Comparison of ENCODE assay signal across 9 mouse cellular contexts in the genomic region with DNA sequence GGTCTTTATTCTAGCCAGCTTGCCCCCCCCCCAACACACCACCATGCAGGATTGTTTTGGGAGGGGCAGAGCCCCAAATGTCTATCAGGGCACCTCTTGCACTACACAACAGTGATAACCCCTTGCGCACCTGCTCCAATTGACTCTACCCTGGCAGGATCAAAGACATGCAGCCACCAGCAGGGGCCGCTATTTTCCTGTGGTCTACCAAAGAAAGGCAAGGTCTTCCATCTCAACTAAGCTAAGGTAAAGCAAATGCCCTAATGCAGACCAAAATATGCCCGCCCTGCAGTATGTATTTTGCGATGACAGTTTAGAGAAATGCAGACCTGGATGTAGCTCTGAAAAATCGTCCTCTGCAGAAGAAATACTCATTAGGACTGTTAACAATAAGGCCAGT. TPM values are rescaled to one million over a fixed set of nuclear protein-coding genes. Genes with fewer than 3 reads are reported as not detected.
DNase-seq lines count a peak whose midpoint lies in the region; ATAC-seq lines count a peak whose summit lies in the region.
"Had no signal": no experiment of that assay in that cellular context is flagged by ENCODE, and none has a peak within 500 bp of the region (broad histone marks: within the 10 kb centered on the region; RNA-seq: fewer than 3 reads in every experiment).

No protein-coding gene starts in this region.

- no peak overlapping the region for H3K4me2 ChIP-seq in heart, embryonic 11.5 days
- H3K4me2 ChIP-seq in neural tube, embryonic 11.5 days (ENCODE audit: low read depth) = no peak overlapping the region
- H3K4me2 ChIP-seq: neural tube, embryonic 13.5 days had no signal

- H3K4me1 ChIP-seq in heart, embryonic 11.5 days (ENCODE audit: control insufficient read depth, insufficient read depth, low read length) = 0 out of 2 replicates have a peak, but pooled peaks cover 3% of the 10 kb centered on the region
- H3K4me1 ChIP-seq in neural tube, embryonic 11.5 days (ENCODE audit: control insufficient read depth, insufficient read depth, low read length) = peaks cover 4% of the 10 kb centered on the region; the same call in 1 of the 2 replicates

- ATAC-seq in heart, embryonic 11.5 days (replicated peaks; ENCODE audit: insufficient number of reproducible peaks, low FRiP score, low TSS enrichment) = no peak
- ATAC-seq in neural tube, embryonic 11.5 days (ENCODE audit: insufficient read depth, low FRiP score, low TSS enrichment) = no peak

- H3K9me3 ChIP-seq in heart, embryonic 11.5 days (replicated peaks; ENCODE audit: control insufficient read depth, low read length) = no peaks in the 10 kb centered on the region
- H3K9me3 ChIP-seq in neural tube, embryonic 11.5 days (ENCODE audit: control insufficient read depth, low read length) = no peaks in the 10 kb centered on the region
- H3K9me3 ChIP-seq: neural tube, embryonic 13.5 days had no signal

- no peaks in the 10 kb centered on the region for H3K27me3 ChIP-seq in heart, embryonic 11.5 days (ENCODE audit: control insufficient read depth, insufficient read depth, low read length)
- no peaks in the 10 kb centered on the region; the same call in 1 of the 2 replicates for H3K27me3 ChIP-seq in neural tube, embryonic 11.5 days (ENCODE audit: control insufficient read depth, insufficient read depth, low read length)

- peak; percentile 95 for DNase-seq in heart, adult 11 months
- DNase-seq in adrenal gland, adult (ENCODE audit: inconsistent age in 2 of 2, low spot score in 1 of 2) = peak; percentile 82 to 94
- peak; percentile 90 for DNase-seq in embryo, embryonic 10.5 days (ENCODE audit: low spot score)
- DNase-seq in heart, postnatal 14 days = peak; percentile 84 to 91
- DNase-seq in left cerebral cortex, postnatal 10 days (ENCODE audit: extremely low spot score in 1 of 2, low spot score in 2 of 2) = peak; percentile 51 to 85
- DNase-seq in neural tube, embryonic 11.5 days (ENCODE audit: low spot score) = peak; percentile 80
- DNase-seq in testis, postnatal 10 days (ENCODE audit: low spot score) = peak; percentile 93

- H3K36me3 ChIP-seq in heart, embryonic 11.5 days (ENCODE audit: control insufficient read depth, insufficient read depth, low read length) = no peaks in the 10 kb centered on the region
- no peaks in the 10 kb centered on the region for H3K36me3 ChIP-seq in neural tube, embryonic 11.5 days (ENCODE audit: control insufficient read depth, insufficient read depth, low read length)
- H3K36me3 ChIP-seq: neural tube, embryonic 13.5 days had no signal

- no peak overlapping the region for H3K4me3 ChIP-seq in heart, embryonic 11.5 days (ENCODE audit: low read depth, low read length)
- H3K4me3 ChIP-seq in neural tube, embryonic 11.5 days (ENCODE audit: low read depth, low read length) = no peak overlapping the region
- H3K4me3 ChIP-seq: neural tube, embryonic 13.5 days had no signal

- intact Hi-C loops in heart, postnatal 14 days (cut with DNase I) = loop anchor here (1.0 to 5.0 kb wide), 3 partner anchors 29 to 129 kb away; a partner anchor contains a TSS
- intact Hi-C loops in left cerebral cortex, postnatal 10 days (cut with DNase I) = no loop called here

- WGBS in heart, embryonic 11.5 days (ENCODE audit: insufficient replicate concordance) = 12% methylated on average over 5 of the region's 5 CpGs
- 17% methylated on average over 5 of the region's 5 CpGs for WGBS in neural tube, embryonic 11.5 days

- no peak overlapping the region for H3K9ac ChIP-seq in heart, embryonic 11.5 days (ENCODE audit: low read depth, low read length)
- H3K9ac ChIP-seq in neural tube, embryonic 11.5 days (ENCODE audit: low read length) = no peak overlapping the region
- H3K9ac ChIP-seq: neural tube, embryonic 13.5 days had no signal

- no peak overlapping the region for H3K27ac ChIP-seq in heart, embryonic 11.5 days (ENCODE audit: low read depth, low read length)
- H3K27ac ChIP-seq in neural tube, embryonic 11.5 days (ENCODE audit: low read depth, low read length) = no peak overlapping the region
- H3K27ac ChIP-seq: neural tube, embryonic 13.5 days had no signal

RNA-seq across cellular contexts. Expression of a gene that starts 3.0 kb away (rescaled TPM):
- 1.6 and 1.8 TPM in 2 replicates for polyA plus RNA-seq in heart, embryonic 11.5 days (2014; fragmentation: Nextera tagmentation; extraction: Ambion mirVana)
- total RNA-seq in heart, postnatal 14 days (2021) = 1 to 10 TPM; 5.4 to 7.1 TPM
- 1 to 10 TPM; 8.0 to 8.2 TPM for total RNA-seq in left cerebral cortex, postnatal 10 days (2021)
- polyA plus RNA-seq in neural tube, embryonic 11.5 days (2014; fragmentation: Nextera tagmentation; extraction: Ambion mirVana) = 4.4 and 5.5 TPM in 2 replicates

RNA-seq across cellular contexts. Expression of a gene that starts 15.1 kb away (rescaled TPM):
- polyA plus RNA-seq in heart, embryonic 11.5 days (2014; fragmentation: Nextera tagmentation; extraction: Ambion mirVana) = not detected in 2 replicates
- total RNA-seq in heart, postnatal 14 days (2021) = under 1 TPM; 0.53 to 0.56 TPM
- total RNA-seq in left cerebral cortex, postnatal 10 days (2021) = not detected
- not detected in 2 replicates for polyA plus RNA-seq in neural tube, embryonic 11.5 days (2014; fragmentation: Nextera tagmentation; extraction: Ambion mirVana)

RNA-seq across cellular contexts. Expression of a gene that starts 22.3 kb away (rescaled TPM):
- polyA plus RNA-seq in heart, embryonic 11.5 days (2014; fragmentation: Nextera tagmentation; extraction: Ambion mirVana) = 31.5 and 40.1 TPM in 2 replicates
- total RNA-seq in heart, postnatal 14 days (2021) = 10 to 100 TPM; 36.3 to 38.3 TPM
- 10 to 100 TPM; 85.2 to 89.0 TPM for total RNA-seq in left cerebral cortex, postnatal 10 days (2021)
- 53.0 and 54.0 TPM in 2 replicates for polyA plus RNA-seq in neural tube, embryonic 11.5 days (2014; fragmentation: Nextera tagmentation; extraction: Ambion mirVana)

RNA-seq across cellular contexts. Expression of a gene that starts 29.0 kb away (rescaled TPM):
- 18.1 and 23.0 TPM in 2 replicates for polyA plus RNA-seq in heart, embryonic 11.5 days (2014; fragmentation: Nextera tagmentation; extraction: Ambion mirVana)
- total RNA-seq in heart, postnatal 14 days (2021) = 1 to 10 TPM; 7.7 TPM
- total RNA-seq in left cerebral cortex, postnatal 10 days (2021) = 1 to 10 TPM; 8.7 to 8.8 TPM
- 21.4 and 23.2 TPM in 2 replicates for polyA plus RNA-seq in neural tube, embryonic 11.5 days (2014; fragmentation: Nextera tagmentation; extraction: Ambion mirVana)

RNA-seq across cellular contexts. Expression of a gene that starts 30.2 kb away (rescaled TPM):
- 5.1 and 6.1 TPM in 2 replicates for polyA plus RNA-seq in heart, embryonic 11.5 days (2014; fragmentation: Nextera tagmentation; extraction: Ambion mirVana)
- 10 to 100 TPM in 1 of 2 experiments, 1 to 10 TPM in 1; 2.3 to 13.3 TPM for total RNA-seq in heart, postnatal 14 days (2021)
- total RNA-seq in left cerebral cortex, postnatal 10 days (2021) = 1 to 10 TPM in 1 of 2 experiments, under 1 TPM in 1; 0.64 to 1.6 TPM
- polyA plus RNA-seq in neural tube, embryonic 11.5 days (2014; fragmentation: Nextera tagmentation; extraction: Ambion mirVana) = 1.9 and 2.6 TPM in 2 replicates
